Mouse (Mus musculus) adrenal gland, postnatal 36 days (tissue): ENCODE data around the gene Sh2d6. TPM values are rescaled to one million over a fixed set of nuclear protein-coding genes. Genes with fewer than 3 reads are reported as not detected.
"Not testable (repeated sequence)": the region's sequence is repeated elsewhere in the genome, so short reads cannot be mapped to it uniquely, and the experiment has no call there.

Source experiments
- DNase-seq, 2 experiments: peaks; one replicate each; pipeline ENCODE4 v3.0.0; 2021; ENCODE audit warnings: mixed read lengths in 1 of 2
- total RNA-seq, 2 experiments: library from RNA; stranded (reverse); gene quantifications; 2 replicates each; pipeline ENCODE4 v1.2.3; 2021

Sh2d6 gene
- total RNA-seq, 2 experiments from 2014 or later, result 0.40 TPM; not detected in 1

- peak in 1 of 2 experiments; percentile 28 for DNase-seq
These were observed 18.2 kb downstream of the Sh2d6 start for GRCm38 (mm10) chr6:72503309-72503708.

GRCm38 (mm10) chr6:72498950-72499349 is 22.6 kb downstream of the Sh2d6 start:
- no peak for DNase-seq

GRCm38 (mm10) chr6:72492892-72493291 is 28.6 kb downstream of the Sh2d6 start:
- no peak for DNase-seq

DNA sequence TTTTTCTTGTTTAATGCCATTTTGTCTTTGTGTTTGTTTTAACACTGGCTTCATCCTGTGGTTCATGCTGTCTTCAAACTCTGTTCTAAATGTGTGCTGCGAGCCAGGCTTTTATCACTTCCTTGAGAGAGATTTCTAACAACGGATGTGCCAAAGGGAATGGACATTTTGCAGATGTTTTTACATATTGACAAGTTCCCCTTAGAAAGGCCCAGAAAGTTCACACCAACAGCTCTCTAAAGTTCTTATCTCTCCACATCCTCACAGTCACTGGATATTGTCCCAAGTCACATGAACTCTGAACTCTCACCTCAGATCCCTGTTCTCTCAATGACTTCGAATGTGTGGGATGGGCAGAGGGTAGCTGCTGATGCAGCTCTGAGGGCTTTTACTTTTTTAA is 30.4 kb downstream of the Sh2d6 start:
- no peak for DNase-seq

DNA sequence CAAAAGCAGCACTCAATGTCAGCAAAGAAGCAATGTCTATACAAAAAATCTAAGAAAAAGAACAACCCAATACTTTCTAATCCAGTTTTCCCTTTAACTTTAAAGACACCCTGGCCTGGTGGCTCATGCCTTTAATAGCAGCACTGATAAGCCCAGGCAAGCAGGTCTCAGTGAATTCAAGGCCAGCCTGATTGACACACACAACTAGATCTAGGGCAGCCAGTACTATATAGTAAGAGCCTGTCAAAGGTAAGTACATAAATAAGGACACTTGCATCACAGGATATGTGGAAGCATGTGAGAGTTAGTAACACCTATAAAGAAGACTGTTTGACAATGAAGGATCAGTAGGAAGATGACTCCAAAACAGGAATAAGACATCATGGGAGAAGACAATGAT is 32.0 kb downstream of the Sh2d6 start:
- DNase-seq, result no peak

DNA sequence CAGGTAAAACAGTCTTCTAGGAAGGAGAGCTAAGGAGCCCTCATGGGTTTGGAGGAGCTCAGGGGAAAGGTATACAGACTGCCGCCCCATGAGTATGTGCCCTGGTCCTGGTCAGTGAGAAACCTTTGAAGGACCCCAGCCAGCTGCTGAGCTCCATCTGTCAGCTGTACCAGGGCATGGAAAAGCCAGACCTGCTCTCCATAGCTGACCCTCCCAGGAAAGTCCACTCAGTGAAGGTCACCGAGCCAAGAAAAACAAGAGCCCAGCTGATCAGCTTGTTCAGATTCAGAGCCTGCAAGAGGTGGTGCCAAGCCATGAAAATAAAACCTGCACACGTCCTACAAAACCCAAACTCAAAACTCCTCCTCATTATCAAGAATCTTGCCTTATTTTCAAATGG is 32.7 kb downstream of the Sh2d6 start:
- peak in 1 of 2 experiments; percentile 48 for DNase-seq

DNA sequence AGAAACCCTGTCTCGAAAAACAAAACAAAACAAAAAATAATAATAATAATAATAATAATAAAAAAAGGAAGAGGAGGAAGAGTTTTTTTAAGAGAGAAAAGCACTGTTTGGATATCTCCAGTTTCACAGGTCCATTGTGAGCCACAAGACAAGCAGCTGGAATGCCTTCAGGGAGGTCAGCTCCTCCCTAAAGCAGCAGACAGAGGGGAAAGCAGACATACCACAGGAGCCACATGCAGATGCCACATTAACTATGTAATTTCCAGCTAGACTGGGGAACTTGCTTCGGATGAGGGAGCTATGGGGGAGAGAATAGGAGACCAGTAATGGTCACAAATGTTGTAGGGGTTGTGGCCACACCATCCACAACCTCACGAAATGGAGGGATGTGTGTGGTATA is 34.2 kb downstream of the Sh2d6 start:
- DNase-seq, result no peak

- DNase-seq, result no peak
These were observed 35.2 kb downstream of the Sh2d6 start for GRCm38 (mm10) chr6:72486307-72486706.

GRCm38 (mm10) chr6:72484887-72485286 is 36.6 kb downstream of the Sh2d6 start:
- DNase-seq, result no peak

DNA sequence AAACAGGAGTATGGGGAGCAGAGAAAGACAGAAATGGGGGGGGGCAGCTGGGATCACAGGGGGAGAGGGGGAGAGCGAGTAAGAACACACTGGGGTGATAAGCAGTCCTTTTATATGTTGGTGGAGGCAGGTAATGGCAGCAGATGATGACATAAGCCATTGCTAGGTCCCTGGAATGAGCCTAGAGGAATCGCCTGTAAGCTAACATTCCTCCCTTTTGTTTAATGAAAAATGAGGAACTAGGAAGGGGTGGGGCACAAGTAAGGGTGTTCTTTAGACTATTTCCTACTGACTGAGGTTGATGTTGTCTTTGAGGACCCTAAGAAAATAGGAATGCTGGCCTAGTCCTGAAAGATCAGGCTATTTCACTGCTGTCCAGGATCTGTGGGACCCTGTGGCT is 39.4 kb downstream of the Sh2d6 start:
- no peak for DNase-seq

- DNase-seq, result no peak
These were observed 41.1 kb downstream of the Sh2d6 start for GRCm38 (mm10) chr6:72480422-72480702.

DNA sequence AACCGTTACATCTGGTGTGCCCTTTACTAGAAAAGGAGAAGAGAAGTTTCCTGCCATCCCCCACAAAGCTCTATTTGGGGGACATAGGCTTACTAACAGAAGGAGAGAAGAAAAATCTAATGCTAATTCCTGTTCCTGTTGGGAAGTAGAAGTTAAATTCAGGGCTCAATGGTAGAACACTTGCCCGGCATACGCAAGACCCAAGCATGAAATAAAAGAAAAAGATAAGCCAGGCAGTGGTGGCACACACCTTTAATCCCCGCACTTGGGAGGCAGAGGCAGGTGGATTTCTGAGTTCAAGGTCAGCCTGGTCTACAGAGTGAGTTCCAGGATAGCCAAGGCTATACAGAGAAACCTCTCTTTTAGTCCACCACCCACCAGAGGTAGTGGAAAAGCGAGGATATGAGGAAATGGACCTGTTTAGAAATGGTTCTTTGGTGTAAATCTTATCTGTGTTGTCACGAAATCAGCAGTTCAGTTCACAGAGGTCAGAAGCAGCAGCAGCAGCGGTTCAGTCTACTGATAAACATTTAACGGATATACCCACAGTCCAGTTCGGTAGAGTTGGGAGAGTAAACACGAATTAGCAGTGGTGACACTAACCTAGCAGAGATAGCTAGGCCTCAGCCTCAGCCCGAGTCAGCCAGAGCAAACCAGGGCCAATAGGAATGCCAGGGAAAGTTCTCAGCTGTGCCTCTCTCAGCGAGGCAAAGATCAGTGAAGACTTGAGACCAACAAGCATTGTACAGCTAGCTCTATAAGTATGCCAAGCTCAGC is 41.7 kb downstream of the Sh2d6 start:
- no peak for DNase-seq

- not testable (repeated sequence) for DNase-seq
These were observed 42.8 kb downstream of the Sh2d6 start for GRCm38 (mm10) chr6:72478691-72479090.

DNA sequence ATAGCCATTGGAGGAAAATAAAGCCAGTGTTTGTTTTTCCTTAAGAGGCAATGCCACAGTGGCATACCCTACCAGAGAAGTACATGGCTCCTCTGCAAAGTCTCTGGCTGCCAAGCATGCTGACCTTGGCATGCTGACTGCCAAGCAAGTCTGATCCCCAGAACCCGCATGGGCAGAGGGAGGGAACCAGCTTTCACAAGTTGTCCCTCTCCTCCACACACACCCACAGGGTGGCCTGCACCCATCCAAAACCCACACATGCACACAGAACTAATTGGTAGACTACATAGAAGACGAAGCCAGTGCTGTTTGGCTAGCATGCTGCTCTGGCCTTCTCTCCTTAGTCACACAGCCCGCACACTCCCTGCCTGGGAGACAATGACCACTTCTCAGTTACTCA is 43.9 kb downstream of the Sh2d6 start:
- peak; percentile 68 to 69 for DNase-seq

- no peak for DNase-seq
These were observed 44.7 kb downstream of the Sh2d6 start for GRCm38 (mm10) chr6:72476836-72477235.

GRCm38 (mm10) chr6:72475221-72475985 is 46.1 kb downstream of the Sh2d6 start:
- DNase-seq, result no peak

DNA sequence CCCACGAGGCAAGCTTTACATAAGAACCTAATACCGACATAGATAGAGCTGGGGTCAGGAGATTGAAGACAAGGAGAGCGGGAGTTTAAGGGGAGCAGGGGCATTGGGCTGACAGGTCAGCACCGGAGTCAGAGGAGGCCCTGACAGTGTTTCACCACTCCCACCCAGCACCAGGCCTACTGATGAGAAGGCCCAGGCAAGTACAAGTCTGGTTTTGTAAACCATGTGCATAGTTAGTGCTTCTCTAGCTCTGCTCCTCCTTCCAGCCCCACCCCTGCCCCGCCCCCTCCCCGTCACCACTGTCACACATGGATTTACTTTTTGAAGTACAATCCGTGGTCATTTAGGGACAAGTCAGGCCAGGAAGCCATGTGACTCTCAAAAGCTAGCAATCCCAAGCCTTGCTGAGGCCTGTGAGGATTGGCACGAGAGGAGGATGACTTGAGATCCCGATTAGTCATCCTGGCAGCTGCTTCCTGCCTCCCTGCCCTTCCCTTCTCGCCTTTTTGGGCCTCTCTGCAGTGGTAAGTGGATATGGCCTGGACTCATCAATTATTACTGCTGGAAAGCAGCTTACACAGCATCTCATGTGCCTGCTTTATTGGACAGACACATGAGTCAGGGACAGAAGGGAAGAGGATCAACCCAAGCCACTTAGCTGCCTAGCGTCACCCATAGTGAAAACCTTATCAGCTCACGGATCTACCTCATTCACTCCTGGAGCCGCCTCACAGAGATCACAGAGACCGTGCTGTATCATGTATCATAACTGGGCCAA is 48.1 kb downstream of the Sh2d6 start:
- DNase-seq, result peak; percentile 74 to 76

GRCm38 (mm10) chr6:72466171-72466570 is 55.3 kb downstream of the Sh2d6 start:
- DNase-seq, result no peak

GRCm38 (mm10) chr6:72465361-72466157 is 55.9 kb downstream of the Sh2d6 start:
- DNase-seq, result no peak
